Mouse (Mus musculus): ENCODE measurements around the gene Wdtc1. TPM values are rescaled to one million over a fixed set of nuclear protein-coding genes. Genes with fewer than 3 reads are reported as not detected.
A peak's percentile ranks its signal among the peaks of the same experiment; 100 is the strongest.

The Wdtc1 gene
- polyA plus RNA-seq, 1 experiment from 2014 or later, result 18.8 TPM

DNA sequence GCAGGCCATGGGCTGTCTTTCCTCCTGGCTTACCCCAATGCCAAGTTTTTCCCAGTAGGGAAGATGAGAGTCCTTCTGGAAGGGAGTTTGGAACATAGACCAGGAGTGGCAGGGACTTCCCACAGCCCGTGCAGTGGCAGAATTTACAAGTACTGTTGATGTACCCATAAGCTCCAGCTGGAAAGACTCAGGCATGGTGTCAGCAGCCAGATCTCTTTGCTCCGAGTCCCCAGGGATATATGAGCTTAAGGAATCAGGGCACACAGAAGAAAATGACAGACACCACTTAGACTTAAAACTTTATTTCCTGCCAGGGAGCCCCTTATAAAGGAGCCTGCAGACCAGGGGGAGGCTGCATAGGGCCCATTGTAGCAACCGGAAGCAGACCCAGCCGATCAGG lies 87.5 kb downstream of the Wdtc1 start:
- WGBS, result 98% methylated on average over 4 of the region's 4 CpGs
- no peaks in the 10 kb centered on the region for H3K9me3 ChIP-seq (ENCODE audit: control insufficient read depth, low read length)
- no peaks in the 10 kb centered on the region for H3K27me3 ChIP-seq (replicated peaks; ENCODE audit: control insufficient read depth, insufficient read depth, low read length)
- no peak overlapping the region for H3K27ac ChIP-seq (ENCODE audit: low read depth, low read length)
- H3K4me1 ChIP-seq (ENCODE audit: control insufficient read depth, insufficient read depth, low read depth, low read length), result no peaks in the 10 kb centered on the region
- no peak overlapping the region for H3K4me2 ChIP-seq (ENCODE audit: low read length)
- no peak overlapping the region for H3K9ac ChIP-seq (ENCODE audit: low read depth, low read length)
- no peak for ATAC-seq
- no peak overlapping the region for H3K4me3 ChIP-seq (ENCODE audit: low read length)
- H3K36me3 ChIP-seq (ENCODE audit: control insufficient read depth, insufficient read depth, low read length), result peaks cover 51% of the 10 kb centered on the region

DNA sequence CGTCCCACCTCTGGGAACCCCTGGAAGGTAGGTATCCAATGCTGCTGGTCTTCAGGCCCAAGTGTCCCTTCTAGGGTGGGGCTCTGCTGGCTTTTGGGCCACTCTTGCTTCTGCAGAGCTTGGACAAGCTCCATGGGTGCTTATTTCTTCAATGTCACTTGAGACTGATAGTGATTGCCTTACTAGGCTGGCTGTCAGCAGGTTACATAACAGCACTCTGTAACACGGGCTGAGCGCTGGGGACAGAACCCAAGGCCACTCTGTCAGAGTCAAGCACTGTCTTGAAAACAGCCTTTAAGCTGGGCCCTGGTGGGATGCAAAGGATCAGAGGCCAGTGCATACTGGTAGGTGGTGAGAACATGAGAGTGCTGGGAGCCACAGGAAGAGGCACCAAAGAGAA lies 88.0 kb downstream of the Wdtc1 start:
- no peak overlapping the region for H3K4me2 ChIP-seq (ENCODE audit: low read length)
- no peak overlapping the region for H3K4me3 ChIP-seq (ENCODE audit: low read length)
- no peaks in the 10 kb centered on the region for H3K9me3 ChIP-seq (ENCODE audit: control insufficient read depth, low read length)
- H3K27me3 ChIP-seq (replicated peaks; ENCODE audit: control insufficient read depth, insufficient read depth, low read length), result no peaks in the 10 kb centered on the region
- no peak overlapping the region for H3K9ac ChIP-seq (ENCODE audit: low read depth, low read length)
- WGBS, result 95% methylated on average over 3 of the region's 3 CpGs
- H3K36me3 ChIP-seq (ENCODE audit: control insufficient read depth, insufficient read depth, low read length), result peaks cover 51% of the 10 kb centered on the region
- H3K4me1 ChIP-seq (ENCODE audit: control insufficient read depth, insufficient read depth, low read depth, low read length), result no peaks in the 10 kb centered on the region
- ATAC-seq, result no peak
- H3K27ac ChIP-seq (ENCODE audit: low read depth, low read length), result no peak overlapping the region

- peaks cover 50% of the 10 kb centered on the region for H3K36me3 ChIP-seq (ENCODE audit: control insufficient read depth, insufficient read depth, low read length)
- 100% methylated on average over 2 of the region's 2 CpGs for WGBS
- no peak overlapping the region for H3K27ac ChIP-seq (ENCODE audit: low read depth, low read length)
- no peaks in the 10 kb centered on the region for H3K27me3 ChIP-seq (replicated peaks; ENCODE audit: control insufficient read depth, insufficient read depth, low read length)
- ATAC-seq, result no peak
- no peaks in the 10 kb centered on the region for H3K4me1 ChIP-seq (ENCODE audit: control insufficient read depth, insufficient read depth, low read depth, low read length)
- H3K9me3 ChIP-seq (ENCODE audit: control insufficient read depth, low read length), result no peaks in the 10 kb centered on the region
- no peak overlapping the region for H3K4me3 ChIP-seq (ENCODE audit: low read length)
- no peak overlapping the region for H3K4me2 ChIP-seq (ENCODE audit: low read length)
- no peak overlapping the region for H3K9ac ChIP-seq (ENCODE audit: low read depth, low read length)
These were observed 88.7 kb downstream of the Wdtc1 start for GRCm38 (mm10) chr4:133264559-133264958.

DNA sequence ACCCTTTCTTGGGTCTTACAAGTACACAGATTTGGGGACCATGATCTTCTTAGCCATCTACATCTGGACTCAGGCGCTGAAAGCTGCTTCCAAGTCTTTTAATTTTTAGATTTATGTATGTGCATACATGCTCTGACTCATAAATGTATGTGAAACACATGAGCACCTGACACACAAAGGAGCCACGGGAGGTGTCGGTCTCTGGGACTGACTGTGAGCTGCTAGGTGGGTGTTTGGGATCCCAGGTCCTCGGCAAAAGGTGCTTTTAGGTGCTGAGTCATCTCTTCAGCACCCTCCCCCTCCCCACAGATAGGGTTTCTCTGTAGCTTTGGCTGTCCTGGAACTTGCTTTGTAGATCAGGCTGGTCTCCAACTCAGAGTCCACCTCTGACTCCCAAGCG lies 89.5 kb downstream of the Wdtc1 start:
- H3K4me3 ChIP-seq (ENCODE audit: low read length), result no peak overlapping the region
- no peak for ATAC-seq
- 92% methylated on average over 5 of the region's 5 CpGs for WGBS
- H3K27me3 ChIP-seq (replicated peaks; ENCODE audit: control insufficient read depth, insufficient read depth, low read length), result no peaks in the 10 kb centered on the region
- no peaks in the 10 kb centered on the region for H3K9me3 ChIP-seq (ENCODE audit: control insufficient read depth, low read length)
- H3K36me3 ChIP-seq (ENCODE audit: control insufficient read depth, insufficient read depth, low read length), result peaks cover 42% of the 10 kb centered on the region
- H3K9ac ChIP-seq (ENCODE audit: low read depth, low read length), result no peak overlapping the region
- no peak overlapping the region for H3K27ac ChIP-seq (ENCODE audit: low read depth, low read length)
- no peak overlapping the region for H3K4me2 ChIP-seq (ENCODE audit: low read length)
- no peaks in the 10 kb centered on the region for H3K4me1 ChIP-seq (ENCODE audit: control insufficient read depth, insufficient read depth, low read depth, low read length)

GRCm38 (mm10) chr4:133262882-133263281 lies 90.4 kb downstream of the Wdtc1 start, which contains the start of gene Sytl1:
Sytl1 (minus strand) TSS chr4:133263113.
- Histone ChIP-seq H3K9me3 (ENCODE audit: control insufficient read depth, low read length) (no peaks in the 10 kb centered on the region), H3K9ac (ENCODE audit: low read depth, low read length) (no peak within 1 kb of the TSS), H3K27me3 (replicated peaks; ENCODE audit: control insufficient read depth, insufficient read depth, low read length) (no peaks in the 10 kb centered on the region), H3K4me3 (ENCODE audit: low read length) (no peak within 1 kb of the TSS), H3K4me1 (ENCODE audit: control insufficient read depth, insufficient read depth, low read depth, low read length) (no peaks in the 10 kb centered on the region), H3K36me3 (ENCODE audit: control insufficient read depth, insufficient read depth, low read length) (peaks cover 35% of the 10 kb centered on the region), H3K27ac (ENCODE audit: low read depth, low read length) (no peak within 1 kb of the TSS), H3K4me2 (ENCODE audit: low read length) (no peak within 1 kb of the TSS)
- WGBS, result 53% methylated on average over 7 of the region's 7 CpGs
- no peak for ATAC-seq

DNA sequence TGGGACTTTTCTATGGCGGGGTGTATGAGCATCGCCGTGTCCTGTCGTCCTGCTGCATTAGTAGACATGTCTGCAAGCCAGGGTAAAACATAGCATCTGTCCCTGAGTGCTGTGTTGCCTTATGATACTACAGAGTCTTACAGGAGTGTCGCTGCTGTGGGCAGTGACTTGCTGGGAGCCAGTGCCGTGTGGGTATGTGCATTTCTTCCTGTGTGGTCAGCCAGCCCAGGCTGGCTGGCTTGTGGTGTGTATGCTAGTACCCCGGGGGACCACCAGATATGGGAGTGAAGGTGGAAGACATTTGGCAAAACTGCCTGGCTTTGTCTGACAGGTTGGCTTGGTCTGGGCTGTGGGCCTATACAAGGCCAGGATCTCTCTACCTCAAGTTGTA lies 90.9 kb downstream of the Wdtc1 start:
- no peak for ATAC-seq
- Histone ChIP-seq H3K4me2 (ENCODE audit: low read length) (no peak overlapping the region), H3K27ac (ENCODE audit: low read depth, low read length) (no peak overlapping the region), H3K4me1 (ENCODE audit: control insufficient read depth, insufficient read depth, low read depth, low read length) (no peaks in the 10 kb centered on the region), H3K4me3 (ENCODE audit: low read length) (no peak overlapping the region), H3K9me3 (ENCODE audit: control insufficient read depth, low read length) (no peaks in the 10 kb centered on the region), H3K9ac (ENCODE audit: low read depth, low read length) (no peak overlapping the region), H3K27me3 (replicated peaks; ENCODE audit: control insufficient read depth, insufficient read depth, low read length) (peaks cover 1% of the 10 kb centered on the region; the same call in 1 of the 2 replicates), H3K36me3 (ENCODE audit: control insufficient read depth, insufficient read depth, low read length) (peaks cover 30% of the 10 kb centered on the region)
- WGBS, result 77% methylated on average over 7 of the region's 7 CpGs

DNA sequence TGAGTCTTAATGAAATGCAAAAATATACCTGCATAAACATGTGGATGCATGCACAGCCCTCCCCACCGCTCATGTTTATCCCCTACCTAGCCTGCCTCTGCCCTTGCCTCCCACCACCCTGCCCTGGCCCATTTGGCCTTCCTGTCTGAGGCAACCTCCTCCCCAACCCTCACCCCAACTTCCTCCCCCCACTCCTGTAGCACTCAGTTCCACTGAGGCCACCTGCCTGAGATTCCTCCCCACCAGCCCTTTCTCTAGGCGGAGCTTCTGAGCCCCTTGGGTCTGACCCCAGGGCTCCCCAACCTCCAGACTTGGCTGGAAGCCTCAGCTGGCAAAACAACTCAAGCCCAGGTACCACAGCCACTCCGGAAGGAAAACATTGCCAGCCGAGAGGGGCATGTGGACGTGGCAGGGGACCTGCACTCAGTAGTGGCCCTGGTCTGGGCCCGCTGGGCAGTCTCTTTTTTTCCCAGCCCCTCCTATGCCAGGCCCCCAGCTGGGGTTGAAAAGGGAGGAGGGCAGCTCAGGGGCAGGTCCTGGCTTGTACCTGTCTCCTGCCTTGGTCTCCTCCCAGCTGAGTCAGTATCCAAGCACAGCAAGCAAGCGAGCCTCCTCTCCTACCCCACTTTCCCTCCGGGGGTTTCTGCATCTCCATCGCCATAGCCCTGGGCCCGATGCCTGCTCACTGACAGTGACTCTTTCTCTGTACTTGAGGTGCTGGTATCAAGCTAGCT lies 91.5 kb downstream of the Wdtc1 start:
- Histone ChIP-seq H3K4me1 (ENCODE audit: control insufficient read depth, insufficient read depth, low read depth, low read length) (no peaks in the 10 kb centered on the region), H3K36me3 (ENCODE audit: control insufficient read depth, insufficient read depth, low read length) (peaks cover 26% of the 10 kb centered on the region), H3K4me2 (ENCODE audit: low read length) (no peak overlapping the region), H3K9ac (ENCODE audit: low read depth, low read length) (no peak overlapping the region), H3K9me3 (ENCODE audit: control insufficient read depth, low read length) (no peaks in the 10 kb centered on the region), H3K27ac (ENCODE audit: low read depth, low read length) (no peak overlapping the region), H3K27me3 (replicated peaks; ENCODE audit: control insufficient read depth, insufficient read depth, low read length) (peaks cover 7% of the 10 kb centered on the region; the same call in 1 of the 2 replicates), H3K4me3 (ENCODE audit: low read length) (no peak overlapping the region)
- 51% methylated on average over 10 of the region's 10 CpGs for WGBS
- ATAC-seq, result no peak

- no peaks in the 10 kb centered on the region for H3K4me1 ChIP-seq (ENCODE audit: control insufficient read depth, insufficient read depth, low read depth, low read length)
- H3K9ac ChIP-seq (ENCODE audit: low read depth, low read length), result no peak overlapping the region
- no peaks in the 10 kb centered on the region for H3K9me3 ChIP-seq (ENCODE audit: control insufficient read depth, low read length)
- no peak overlapping the region for H3K27ac ChIP-seq (ENCODE audit: low read depth, low read length)
- H3K4me3 ChIP-seq (ENCODE audit: low read length), result no peak overlapping the region
- 77% methylated on average over 12 of the region's 12 CpGs for WGBS
- peaks cover 11% of the 10 kb centered on the region; the same call in 1 of the 2 replicates for H3K27me3 ChIP-seq (replicated peaks; ENCODE audit: control insufficient read depth, insufficient read depth, low read length)
- no peak overlapping the region for H3K4me2 ChIP-seq (ENCODE audit: low read length)
- H3K36me3 ChIP-seq (ENCODE audit: control insufficient read depth, insufficient read depth, low read length), result no peaks in the 10 kb centered on the region
- ATAC-seq, result no peak
These were observed 95.4 kb downstream of the Wdtc1 start for GRCm38 (mm10) chr4:133257798-133258408.

DNA sequence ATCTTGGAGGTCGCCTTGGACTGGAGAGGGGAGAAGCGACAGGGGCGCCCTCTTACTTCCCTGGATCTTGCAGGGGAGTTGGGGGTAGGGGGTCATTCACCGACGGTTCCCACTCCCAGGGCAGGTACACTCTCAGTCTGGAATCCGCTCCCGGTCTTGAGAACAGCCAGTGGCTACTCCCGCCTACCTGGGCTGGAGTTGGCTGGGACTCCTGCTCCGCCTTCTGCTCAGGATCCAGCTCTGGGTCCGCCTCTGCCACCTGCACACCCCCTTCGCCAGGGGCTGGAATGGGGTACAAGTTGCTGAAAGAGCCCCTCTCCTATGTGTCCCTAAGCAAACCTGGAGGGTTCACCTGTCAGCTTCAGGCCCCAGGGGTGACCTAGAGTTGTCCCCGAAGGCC lies 96.1 kb downstream of the Wdtc1 start:
- H3K27ac ChIP-seq (ENCODE audit: low read depth, low read length), result no peak overlapping the region
- H3K9me3 ChIP-seq (ENCODE audit: control insufficient read depth, low read length), result no peaks in the 10 kb centered on the region
- 0 out of 2 replicates have a peak overlapping the region, but pooled peaks have one; percentile 30 for H3K4me2 ChIP-seq (ENCODE audit: low read length)
- no peak overlapping the region for H3K9ac ChIP-seq (ENCODE audit: low read depth, low read length)
- no peaks in the 10 kb centered on the region for H3K36me3 ChIP-seq (ENCODE audit: control insufficient read depth, insufficient read depth, low read length)
- no peaks in the 10 kb centered on the region for H3K4me1 ChIP-seq (ENCODE audit: control insufficient read depth, insufficient read depth, low read depth, low read length)
- no peak overlapping the region for H3K4me3 ChIP-seq (ENCODE audit: low read length)
- no peak; the same call in 1 of the 2 replicates for ATAC-seq
- H3K27me3 ChIP-seq (replicated peaks; ENCODE audit: control insufficient read depth, insufficient read depth, low read length), result peaks cover 18% of the 10 kb centered on the region
- 47% methylated on average over 11 of the region's 12 CpGs for WGBS

All from hindbrain, embryonic 16.5 days (tissue).